Mouse (Mus musculus) brain, embryonic 14.5 days (tissue): Measurements from ENCODE around the gene Aipl1.

Experiments
- CTCF ChIP-seq: fragments of 200-500 bp; IDR thresholded peaks from 2 replicates; pipeline ENCODE4 v1.5.1; 2012; ENCODE audit warnings: inconsistent platforms, mild to moderate bottlenecking, moderate library complexity, borderline replicate concordance; ENCODE audit not compliant: insufficient read depth, insufficient read length; ENCODE audit errors: extremely low read depth
- POLR2A ChIP-seq: fragments of 200-500 bp; IDR thresholded peaks from 2 replicates; pipeline ENCODE4 v1.6.1; 2012; ENCODE audit warnings: mild to moderate bottlenecking, inconsistent platforms, borderline replicate concordance; ENCODE audit not compliant: poor library complexity, insufficient read depth, insufficient read length, severe bottlenecking; ENCODE audit errors: extremely low read depth

- TF ChIP-seq CTCF (no peak), POLR2A (no peak)
Measured at GRCm38 (mm10) chr11:71995968-71996511, 41.3 kb downstream of the Aipl1 start.
